Mouse (Mus musculus) frontal cortex, postnatal 14 days (tissue): Measurements from ENCODE around the gene Mfsd4a.

Experiments
- DNase-seq, 2 experiments: peaks; one replicate each; pipeline ENCODE4 v3.0.0; 2022; ENCODE audit warnings: low spot score in 2 of 2

The Mfsd4a gene

DNA sequence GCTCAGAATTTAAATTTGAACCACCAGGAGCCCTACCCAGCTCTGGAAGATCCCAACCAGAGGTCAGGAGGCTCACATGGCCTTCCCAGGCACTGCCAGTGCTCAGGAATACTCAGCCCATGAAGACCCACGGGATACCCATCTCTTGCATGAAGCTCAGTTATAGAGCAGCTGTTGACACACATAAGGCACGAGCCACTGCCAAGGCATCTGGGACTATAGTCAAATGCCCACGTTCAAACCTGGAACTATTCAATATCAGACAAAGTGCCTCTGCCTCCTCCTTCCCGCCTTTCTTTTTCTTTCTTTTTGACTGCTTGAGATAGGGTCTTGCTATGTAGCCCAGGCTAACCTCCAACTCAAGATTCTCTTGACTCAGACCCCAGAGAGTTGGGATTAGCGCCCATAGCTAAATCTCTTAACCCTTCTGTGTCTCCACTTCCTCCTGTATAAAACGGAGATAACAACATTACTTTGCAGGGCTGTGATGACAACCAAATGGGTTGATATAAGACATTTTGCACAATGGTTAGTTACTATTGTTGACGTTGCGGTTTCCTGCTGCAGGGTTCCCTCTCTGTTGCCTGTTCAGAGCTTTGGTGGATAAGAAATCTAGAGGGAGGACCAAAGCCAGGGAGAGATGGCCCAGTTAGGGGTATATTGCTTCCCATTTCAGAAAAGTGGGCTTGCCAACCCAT lies 2.2 kb downstream of the Mfsd4a start:
- DNase-seq = no peak

DNA sequence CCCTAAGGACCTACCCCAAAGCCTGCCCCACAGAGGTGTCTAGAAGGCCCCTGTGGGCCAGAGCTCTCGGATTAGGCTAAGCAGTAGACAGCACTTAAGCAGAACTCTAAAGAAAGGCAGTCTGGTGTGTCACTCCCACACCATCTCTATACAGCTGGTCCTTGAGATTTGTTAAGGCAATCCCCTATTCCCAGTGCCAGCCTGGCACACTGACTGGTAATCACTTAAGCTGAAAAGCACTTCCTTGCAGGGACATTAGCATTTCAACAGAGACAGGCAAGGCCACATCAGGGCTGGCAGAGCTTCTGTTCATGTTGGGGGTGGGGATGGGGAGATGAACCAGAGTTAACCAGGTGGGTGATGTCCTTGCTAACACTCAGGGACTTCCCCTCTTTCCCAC lies 2.9 kb downstream of the Mfsd4a start:
- DNase-seq = no peak

DNA sequence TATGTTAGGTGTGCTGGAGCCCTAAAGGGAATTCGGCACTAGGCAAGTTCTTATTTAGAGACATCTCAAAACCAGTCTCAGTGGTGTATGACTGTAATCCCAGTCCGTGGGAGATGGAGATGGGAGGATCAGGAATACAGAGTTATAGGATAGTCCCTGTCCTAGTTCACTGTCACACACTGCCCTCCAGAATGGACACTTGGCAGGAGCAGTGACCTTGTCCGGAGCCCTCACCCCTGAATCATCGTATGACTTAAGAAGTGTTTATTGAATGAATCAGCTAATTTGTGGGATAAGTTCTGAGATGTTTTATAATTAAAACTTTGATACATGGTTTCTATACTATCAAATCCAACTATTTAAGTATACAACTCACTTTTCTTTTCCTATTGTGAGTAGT lies 4.8 kb downstream of the Mfsd4a start:
- DNase-seq = no peak

DNA sequence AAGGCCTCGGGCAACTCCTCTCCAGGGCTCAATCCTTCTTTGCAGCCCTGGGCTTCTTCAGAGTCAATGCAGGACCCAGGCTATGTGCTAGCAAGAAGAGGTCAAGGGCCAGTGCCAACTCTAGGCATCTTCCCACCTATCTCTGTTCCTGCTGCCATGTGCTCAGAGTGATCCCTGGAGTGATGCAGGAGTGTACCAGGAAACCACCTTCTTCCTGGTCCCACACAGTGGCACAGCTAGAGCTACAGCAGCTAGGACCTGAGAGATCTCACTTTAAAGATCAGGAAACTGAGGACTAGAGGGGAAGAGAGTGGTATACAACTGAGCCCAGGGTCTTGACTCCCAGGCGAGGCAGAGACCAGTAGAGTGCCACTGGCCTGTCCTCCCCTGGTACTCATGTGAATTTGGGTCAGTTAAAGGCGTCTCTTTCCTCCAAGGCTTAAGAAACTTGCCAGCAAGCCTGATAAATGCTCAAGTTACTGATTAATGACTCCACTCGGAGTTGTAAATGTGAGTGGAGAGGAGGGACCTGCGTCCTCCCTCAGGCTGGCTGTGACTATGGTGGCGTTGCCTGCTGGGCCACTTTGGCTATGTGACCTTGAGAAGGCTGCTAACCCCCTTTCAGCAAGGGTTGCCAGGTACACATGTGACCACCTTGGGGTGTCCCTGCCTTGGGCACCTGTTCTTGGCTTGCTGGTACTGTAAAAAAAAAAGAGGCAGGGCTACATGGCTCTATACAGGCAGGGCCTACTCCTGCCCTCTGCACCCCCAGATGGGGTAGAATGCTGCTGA lies 5.9 kb downstream of the Mfsd4a start:
- DNase-seq = no peak

DNA sequence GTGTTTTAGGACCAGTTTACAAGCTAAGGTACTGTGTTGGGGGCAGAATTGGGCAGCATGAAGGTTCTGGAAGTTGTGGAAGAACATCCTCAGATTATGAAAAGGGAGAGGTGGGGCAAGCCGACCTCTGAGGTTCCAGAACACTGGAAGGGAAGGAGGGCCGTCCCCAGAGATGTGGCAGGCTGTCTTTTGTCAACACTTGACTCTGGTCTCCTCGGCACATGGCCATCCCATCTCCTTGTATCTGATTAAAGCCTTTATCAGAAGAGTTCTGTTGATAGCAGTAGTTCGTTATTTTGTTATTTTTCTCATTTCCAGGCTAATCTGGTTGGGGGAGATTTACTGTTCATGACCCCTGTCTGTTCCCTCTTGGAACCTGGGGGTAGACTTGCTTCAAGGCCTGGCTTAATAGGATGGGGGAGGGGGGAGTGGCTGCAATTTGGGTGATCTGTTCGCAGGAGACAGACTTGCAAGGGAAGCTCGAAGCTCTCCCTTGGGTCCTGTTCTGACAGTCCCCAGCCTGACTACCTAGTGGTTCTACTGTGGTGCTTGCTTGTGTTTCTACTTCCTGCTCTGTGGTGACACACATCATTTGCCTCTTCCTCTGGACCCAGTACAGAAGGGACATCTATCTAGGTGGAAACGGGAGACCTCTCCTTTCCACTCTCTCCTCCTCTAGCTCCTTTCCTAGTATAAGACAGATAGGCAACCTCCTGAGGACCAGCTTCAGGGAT lies 7.7 kb downstream of the Mfsd4a start:
- no peak for DNase-seq

DNA sequence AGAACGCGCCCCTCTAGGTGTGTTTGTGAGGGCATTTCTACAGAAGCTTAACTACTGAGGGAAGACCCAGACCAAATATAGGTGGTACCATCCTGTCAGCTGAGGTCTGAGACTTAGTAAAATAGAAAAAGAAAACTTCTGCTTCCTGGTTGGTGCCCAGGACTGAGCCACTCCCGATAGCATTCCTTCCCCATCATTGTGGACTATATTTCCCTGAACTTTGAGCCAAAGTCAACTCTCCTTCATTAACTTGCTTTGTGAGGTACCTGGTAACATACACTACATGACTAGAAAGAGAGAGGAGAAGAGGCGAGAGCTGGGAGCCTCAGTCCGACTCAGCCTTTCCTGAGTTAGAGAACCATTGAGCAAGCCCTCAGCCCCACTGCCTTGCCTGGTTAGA lies 9.3 kb downstream of the Mfsd4a start:
- DNase-seq = no peak

DNA sequence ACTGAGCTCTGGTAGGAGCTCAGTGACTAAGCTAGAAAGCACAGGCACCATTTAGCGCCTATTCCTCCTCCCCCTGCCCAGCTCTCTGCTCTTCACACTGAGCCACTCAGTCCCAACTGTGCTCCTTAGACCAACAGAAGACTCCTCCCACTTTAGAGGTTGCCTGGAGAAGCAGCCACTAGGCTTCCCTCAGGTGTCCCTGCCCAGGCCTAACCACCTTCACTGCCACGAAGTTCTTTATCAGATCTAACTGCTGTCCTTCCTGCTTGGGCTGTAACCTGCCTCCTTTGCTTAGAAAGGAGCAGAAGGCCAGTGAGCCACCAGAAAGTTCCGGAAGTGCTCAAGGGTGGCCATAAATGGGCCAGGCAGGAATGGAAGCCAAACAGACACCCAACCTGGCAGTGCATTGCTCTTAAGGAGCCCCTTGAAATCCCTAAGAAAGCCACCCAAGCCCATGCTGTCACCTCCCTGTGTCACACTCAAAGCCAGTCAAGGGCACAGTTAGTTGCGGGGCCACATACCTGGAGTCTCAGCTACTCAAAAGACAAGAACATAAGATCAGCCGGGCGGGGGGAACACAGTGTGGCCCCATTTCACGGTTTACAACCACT lies 12.7 kb downstream of the Mfsd4a start:
- DNase-seq = no peak

DNA sequence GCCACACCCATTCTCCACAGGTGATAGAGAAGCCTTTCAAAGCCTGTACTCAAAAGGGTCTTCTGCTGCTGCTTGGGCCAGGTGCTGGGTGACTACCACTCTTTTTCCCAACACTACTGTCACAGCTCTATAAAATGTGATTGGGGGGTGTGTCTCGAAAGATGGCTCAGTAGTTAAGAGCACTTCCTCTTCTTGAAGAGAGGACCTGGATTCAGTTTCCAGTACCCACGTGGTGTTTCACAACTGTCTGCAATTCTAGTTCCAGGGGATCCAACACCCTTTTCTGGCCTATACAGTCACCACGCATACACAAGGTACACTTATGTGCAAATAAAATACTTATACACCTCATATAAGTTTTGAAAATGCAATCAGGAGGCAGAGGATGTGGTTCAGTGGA lies 13.5 kb downstream of the Mfsd4a start:
- no peak for DNase-seq

DNA sequence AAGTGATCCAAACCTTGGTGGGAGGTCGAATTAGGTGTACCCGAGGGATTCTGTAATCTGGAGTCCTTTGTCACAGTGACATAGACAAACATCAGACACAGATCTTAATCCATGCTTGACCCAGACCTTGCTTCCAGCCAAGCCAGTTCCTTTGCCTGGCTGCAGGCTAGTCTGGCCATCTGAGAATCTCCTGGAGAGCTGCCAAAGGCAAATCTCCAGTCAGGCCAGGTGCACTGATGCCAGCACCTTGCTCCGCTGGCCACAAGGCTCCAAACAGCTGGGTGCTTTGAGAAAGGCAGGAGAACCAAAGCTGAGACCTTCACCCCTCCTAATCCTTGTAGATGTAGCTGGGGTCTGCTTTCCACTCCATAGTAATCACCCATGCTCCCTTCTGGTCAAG lies 16.1 kb downstream of the Mfsd4a start:
- DNase-seq = no peak

DNA sequence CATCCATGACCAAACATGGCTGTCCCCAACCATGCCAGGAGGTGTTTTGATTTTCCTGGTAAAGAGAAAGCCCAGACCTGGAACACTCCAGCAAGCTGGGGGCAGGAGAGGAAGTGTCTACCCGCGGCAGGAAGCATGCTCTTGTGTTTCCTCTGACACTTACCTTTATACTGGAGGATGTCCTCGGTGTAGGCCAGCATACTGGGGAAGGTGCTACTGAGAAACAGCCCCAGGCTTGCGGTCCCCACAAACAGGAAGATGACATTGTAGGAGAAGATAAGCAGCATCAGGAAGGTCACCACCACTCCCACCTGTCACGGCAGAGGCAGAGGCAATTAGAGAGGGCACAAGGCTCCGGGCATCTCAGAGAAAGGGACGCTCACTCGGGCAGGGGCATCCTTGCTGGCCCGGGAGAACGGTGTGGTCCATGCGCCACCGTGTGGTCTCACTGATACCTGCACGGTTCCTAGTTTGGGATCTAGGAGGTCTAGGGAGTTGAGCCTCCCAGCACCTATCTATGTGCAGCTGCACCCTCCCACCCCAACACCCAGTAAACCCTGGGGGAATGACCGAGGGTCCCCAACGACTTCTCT lies 21.6 kb downstream of the Mfsd4a start:
- peak in 1 of 2 experiments; percentile 60 for DNase-seq

DNA sequence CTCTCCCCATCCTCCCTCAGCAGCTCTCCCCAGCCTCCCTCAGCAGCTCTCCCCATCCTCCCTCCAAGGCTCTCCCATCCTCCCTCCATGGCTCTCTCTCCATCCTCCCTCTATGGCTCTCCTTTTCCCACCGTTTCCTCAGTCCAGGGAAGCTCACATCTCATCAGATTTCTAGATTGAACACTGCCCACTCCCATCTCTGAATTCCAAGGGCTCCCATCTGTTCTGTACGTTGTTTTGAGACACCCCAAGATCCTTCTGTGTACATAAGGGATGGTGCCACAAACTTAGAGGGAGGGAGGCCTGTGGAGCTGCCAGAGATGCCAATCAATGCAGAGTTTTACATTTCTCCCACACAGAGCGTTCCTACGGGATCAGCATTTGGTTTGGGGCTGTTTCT lies 24.1 kb downstream of the Mfsd4a start:
- peak in 1 of 2 experiments; percentile 27 for DNase-seq

DNA sequence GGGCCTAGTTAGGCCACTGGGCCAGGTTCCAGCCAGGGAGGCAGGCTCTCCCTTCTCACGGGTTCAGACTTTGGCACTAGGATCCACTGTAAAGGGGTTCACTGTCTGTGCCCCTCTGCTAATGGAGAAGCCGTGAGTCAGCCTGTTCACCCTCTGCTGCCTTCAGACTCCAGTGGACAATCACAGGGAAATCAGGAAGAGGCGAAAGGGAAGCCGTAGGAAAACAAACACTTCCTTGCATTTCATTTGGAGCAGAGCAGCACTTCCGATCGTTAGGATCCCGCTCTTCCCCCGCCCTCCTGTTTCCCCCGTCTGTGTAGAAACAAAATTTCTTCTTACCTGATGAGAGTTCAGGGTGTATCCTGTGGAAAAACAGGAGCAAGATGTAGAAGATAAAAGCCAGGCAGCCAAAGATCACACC lies 27.7 kb downstream of the Mfsd4a start:
- DNase-seq = no peak

DNA sequence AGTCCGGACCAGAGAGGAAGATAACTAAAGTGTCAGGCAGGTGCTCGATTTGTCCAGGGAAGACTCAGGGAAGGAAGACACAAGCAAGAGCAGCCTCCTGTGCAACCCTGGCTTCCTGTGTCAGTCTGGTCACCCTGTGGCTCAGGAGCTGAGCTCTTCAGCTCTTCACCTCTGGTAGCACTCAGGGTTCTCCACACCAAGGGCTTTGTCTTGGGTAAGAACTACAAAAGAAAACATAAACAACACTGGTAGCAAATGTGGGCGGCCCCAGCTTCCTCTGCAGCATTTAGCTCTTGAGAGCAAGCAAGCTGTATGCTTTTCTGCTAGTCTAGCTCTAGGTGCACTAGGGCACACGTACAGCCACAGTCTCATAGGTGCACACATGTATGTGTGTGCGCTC lies 29.1 kb downstream of the Mfsd4a start:
- DNase-seq = no peak

DNA sequence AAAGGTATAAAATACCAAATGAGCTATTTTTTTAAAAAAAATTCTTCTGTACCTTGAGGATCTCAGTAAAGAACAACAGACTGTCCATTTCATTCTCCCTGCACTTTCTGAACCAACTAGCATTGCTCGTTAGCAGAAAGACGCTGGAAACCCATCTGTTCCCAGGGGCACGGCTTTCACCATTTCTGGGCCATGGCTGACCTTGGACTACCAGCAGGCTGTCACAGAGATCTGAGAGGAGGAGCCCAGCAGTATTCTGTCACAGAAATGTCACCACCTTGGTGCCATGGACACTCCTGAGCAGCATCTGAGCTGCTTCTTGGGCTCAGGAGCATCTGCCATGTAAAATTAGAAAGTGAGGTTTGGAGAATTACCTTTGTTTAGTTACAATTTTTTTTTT lies 30.1 kb downstream of the Mfsd4a start:
- DNase-seq = no peak

DNA sequence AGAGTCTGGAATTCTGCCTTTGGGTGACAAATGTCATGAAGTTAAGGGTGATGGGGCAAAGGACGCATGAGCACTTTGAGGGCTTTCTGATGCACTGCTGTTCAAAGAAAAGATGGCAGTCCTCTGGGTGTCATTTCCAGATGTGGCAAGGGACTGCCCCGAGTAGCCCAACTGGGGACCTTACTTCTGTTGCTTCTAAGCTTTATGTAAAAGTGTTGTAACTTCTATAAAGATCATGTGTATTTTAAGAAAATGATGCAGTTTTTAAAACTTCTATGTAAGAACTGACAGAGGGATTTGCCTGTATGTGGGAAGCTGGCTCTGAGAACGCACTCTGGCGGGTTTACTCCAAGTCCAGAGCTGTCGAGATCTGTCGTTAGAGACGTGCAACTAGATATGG lies 35.7 kb downstream of the Mfsd4a start:
- no peak for DNase-seq

DNA sequence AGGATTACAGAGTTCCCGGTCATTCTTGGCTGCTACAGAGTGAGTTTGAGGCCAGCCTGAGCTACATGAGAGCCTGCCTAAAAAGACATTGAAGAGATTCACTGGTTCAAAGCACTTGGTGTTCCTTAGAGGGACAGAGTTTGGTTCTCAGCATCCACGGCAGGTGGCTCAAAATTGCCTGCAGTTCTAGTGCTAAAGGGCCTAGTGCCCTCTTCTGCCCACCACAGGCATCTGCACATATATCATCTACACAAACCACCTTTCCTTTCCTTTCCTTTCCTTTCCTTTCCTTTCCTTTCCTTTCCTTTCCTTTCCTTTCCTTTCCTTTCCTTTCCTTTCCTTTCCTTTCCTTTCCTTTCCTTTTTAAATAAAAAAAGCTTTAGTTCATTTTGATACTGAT lies 37.3 kb downstream of the Mfsd4a start:
- DNase-seq = no peak

DNA sequence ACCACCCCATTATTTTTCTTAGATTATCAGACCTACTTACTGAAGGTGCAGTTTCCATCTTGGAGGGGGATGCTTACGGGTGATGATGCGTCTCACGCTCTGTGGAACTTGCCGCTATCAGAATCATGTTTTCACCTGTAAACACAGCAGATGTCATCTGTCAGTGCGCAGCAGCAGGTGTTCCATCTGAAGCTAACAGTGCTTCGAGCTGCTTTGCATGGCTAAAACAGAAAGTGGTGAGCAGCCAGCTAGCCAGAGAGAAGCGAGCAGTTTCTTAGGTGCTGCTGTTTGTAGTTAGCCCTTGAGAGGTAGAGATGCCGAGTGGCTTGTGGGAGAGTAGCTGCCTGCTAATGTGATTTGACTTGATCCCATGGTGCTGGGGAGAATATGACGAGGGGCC lies 39.4 kb downstream of the Mfsd4a start:
- DNase-seq = no peak

DNA sequence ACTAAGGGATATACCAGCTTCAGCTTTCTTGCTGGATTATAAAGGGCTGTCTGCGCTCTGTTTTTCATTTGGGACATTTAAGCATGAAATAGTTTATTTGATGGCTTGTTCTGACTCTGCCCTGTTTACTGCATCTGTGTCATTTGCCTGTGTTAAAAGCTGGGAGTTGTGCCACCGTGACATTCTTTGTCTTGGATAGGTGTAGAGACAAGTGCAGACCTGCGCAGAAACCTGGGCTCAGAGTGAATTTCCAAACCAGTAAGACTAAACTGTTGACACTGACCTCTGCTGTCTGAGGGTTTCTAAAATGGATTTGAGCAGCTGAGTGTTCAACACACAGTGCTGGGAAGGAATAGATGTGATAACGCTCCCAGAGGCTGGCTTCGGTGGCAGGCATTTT lies 39.9 kb downstream of the Mfsd4a start:
- no peak for DNase-seq

DNA sequence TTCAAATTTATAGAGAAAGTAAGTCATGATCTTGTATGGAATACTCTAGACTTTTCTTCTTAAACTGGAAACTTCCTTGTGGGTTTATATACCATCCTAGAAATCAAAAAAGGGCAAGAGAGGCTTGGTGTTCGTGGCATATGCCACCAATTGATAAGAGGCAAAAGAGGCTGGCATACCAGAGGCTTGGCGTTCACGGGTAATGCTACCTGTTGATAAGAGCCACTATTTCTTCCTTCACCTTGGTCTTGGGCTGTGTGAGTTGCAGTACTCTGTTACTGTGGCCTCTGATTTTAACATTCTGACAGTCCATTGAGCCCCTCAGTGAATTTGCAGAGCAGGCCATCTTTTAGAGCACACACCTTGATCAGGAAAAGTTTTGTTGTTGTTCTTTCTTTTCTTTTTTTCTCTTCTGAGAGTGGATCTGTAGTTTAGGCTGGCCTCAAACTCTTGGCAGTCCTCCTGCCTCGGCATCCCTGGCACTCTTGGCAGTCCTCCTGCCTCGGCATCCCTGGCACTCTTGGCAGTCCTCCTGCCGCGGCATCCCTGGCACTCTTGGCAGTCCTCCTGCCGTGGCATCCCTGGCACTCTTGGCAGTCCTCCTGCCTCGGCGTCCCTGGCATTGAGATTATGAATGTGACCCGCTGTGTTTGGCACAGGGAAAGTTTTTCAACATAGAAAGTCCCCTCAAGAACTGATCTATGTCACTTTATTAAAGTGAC lies 40.8 kb downstream of the Mfsd4a start:
- no peak for DNase-seq

DNA sequence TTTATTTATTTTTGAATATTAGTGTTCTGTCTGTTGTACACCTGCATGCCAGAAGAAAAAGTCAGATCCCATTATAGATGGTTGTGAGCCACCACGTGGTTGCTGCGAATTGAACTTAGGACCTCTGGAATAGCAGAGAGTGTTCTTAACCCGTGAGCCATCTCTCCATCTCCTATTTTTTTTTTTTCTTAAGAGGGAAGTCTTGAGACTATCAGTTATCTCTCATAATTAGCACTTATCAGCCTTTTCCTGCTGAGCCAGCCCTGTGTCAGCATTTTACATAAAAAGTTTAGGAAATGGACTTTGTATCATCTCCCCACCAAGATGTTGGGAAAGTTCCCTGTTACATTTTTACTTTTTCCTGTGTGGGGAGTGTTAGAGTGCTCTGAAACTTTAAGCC lies 45.8 kb downstream of the Mfsd4a start:
- DNase-seq = no peak

DNA sequence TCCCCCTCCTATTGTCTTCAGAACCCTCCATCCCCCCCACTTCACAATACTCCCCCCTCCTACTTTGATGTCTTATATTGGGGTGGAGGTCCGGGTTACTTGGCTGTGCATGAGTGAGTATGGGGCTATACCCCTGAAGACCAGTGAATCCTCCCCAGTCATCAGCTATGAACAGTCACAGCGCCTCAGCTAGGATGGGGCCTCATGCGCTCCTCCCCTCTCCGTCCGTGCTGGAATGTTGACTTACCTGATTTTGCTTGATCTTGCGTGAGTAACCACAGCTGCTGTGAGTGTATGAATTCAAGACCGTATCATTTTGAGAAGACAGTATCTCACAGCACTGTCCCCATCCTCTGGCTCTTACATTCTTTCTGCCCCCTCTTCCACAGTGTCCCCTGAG lies 48.0 kb downstream of the Mfsd4a start:
- no peak for DNase-seq
